Mouse (Mus musculus) forebrain, embryonic 13.5 days (tissue): Measurements from ENCODE around the gene Nrg4. TPM values are rescaled to one million over a fixed set of nuclear protein-coding genes. Genes with fewer than 3 reads are reported as not detected.

Experiments
- ATAC-seq: fragments of 200-750 bp; cut with Nextera tagmentation; 2 replicates; pipeline ENCODE4 v1.8.0; 2017
- H3K27ac ChIP-seq: fragments of 300-500 bp; sonication (generic); 2 replicates; pipeline ENCODE4 v1.5.1; 2015; ENCODE audit warnings: inconsistent platforms, mild to moderate bottlenecking, moderate library complexity
- H3K27me3 ChIP-seq: fragments of 300-500 bp; sonication (generic); 2 replicates; pipeline ENCODE4 v1.6.1; 2015; ENCODE audit warnings: mild to moderate bottlenecking, inconsistent platforms
- H3K36me3 ChIP-seq: fragments of 300-500 bp; sonication (generic); 2 replicates; pipeline ENCODE4 v1.6.1; 2015; ENCODE audit warnings: mild to moderate bottlenecking, inconsistent platforms; ENCODE audit not compliant: poor library complexity, severe bottlenecking
- H3K4me1 ChIP-seq: fragments of 300-500 bp; sonication (generic); 2 replicates; pipeline ENCODE4 v1.6.1; 2015; ENCODE audit warnings: inconsistent platforms
- H3K4me2 ChIP-seq: fragments of 300-500 bp; sonication (generic); 2 replicates; pipeline ENCODE4 v1.6.1; 2015; ENCODE audit warnings: inconsistent platforms, mild to moderate bottlenecking, moderate library complexity
- H3K4me3 ChIP-seq: fragments of 300-500 bp; sonication (generic); 2 replicates; pipeline ENCODE4 v1.5.1; 2015; ENCODE audit warnings: mild to moderate bottlenecking, inconsistent platforms
- H3K9ac ChIP-seq: fragments of 300-500 bp; sonication (generic); 2 replicates; pipeline ENCODE4 v1.6.1; 2015; ENCODE audit warnings: mild to moderate bottlenecking, inconsistent platforms
- H3K9me3 ChIP-seq: fragments of 300-500 bp; sonication (generic); replicated peaks from 2 replicates; pipeline ENCODE4 v1.6.1; 2016; ENCODE audit warnings: inconsistent platforms
- WGBS: fragments of 180-500 bp; shearing (Covaris S2); methylation state at CpG from one replicate; pipeline ENCODE4 v1.1.7; 2015; 5-methylcytosine and 5-hydroxymethylcytosine counted together
- polyA plus RNA-seq: library from polyadenylated mRNA; unstranded; fragments of >200 nt; fragmentation: Nextera tagmentation; extraction: Ambion mirVana; gene quantifications from 2 replicates; pipeline ENCODE4 v1.2.1, GENCODE M21; 2015

Nrg4 gene
- polyA plus RNA-seq = 0.93 and 1.1 TPM in 2 replicates

DNA sequence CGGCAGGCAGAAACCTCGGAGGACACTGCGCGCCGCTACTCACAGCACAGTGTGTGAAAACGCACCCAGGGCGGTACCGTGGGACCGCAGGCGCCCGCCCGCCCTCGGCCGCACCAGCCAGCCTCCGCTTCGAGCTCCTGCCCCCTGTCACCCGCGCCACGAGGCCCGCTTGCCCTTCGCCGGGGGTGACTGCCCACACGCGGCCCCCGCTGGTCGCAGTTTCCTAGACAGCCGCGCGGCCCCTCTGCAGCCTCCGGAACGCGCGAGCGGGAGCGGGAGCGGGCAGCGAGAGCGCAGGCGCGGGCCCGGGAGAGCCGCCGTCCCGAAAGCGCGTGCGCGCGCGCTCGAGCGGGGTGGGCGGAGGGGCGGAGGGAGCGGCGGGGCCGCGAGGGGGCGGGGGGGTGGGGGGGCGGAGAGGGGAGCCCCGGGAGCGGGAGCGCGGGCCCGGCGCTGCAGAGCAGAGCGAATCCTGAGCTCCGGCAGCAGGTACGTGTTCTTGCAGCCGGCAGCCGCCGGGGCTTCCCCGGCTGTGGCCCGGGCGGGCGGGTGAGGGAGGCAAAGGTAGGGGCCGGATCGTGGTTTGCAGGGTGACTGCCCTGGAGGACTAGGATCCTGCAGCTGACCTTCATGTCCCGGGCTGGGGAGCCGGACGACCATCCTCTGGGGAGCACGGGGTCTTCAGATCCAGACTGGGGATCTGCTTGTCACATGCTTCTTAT is at the start of gene Nrg4, which contains the start of gene Tmem266:
TSS of gene Nrg4 (minus strand) at position 330 of the 719 bp plus-strand sequence.
TSS of gene Tmem266 (plus strand) at position 399 of the 719 bp plus-strand sequence.
- Histone ChIP-seq H3K9ac (peak within 1 kb of the TSS; percentile 75), H3K36me3 (no peaks in the 10 kb centered on the region), H3K27me3 (peaks cover 46% of the 10 kb centered on the region), H3K27ac (0 out of 2 replicates have a peak within 1 kb of the TSS, but pooled peaks have one; percentile 15), H3K4me1 (peaks cover 7% of the 10 kb centered on the region; the same call in 1 of the 2 replicates), H3K4me3 (peak within 1 kb of the TSS; percentile 64), H3K4me2 (peak within 1 kb of the TSS; percentile 69), H3K9me3 (no peaks in the 10 kb centered on the region)
- peak; percentile 92 for ATAC-seq
- under 1% methylated on average over 58 of the region's 82 CpGs for WGBS

GRCm38 (mm10) chr9:55371908-55372307 is 45.3 kb upstream of the Nrg4 start:
- H3K36me3 ChIP-seq = no peaks in the 10 kb centered on the region
- no peak overlapping the region for H3K4me3 ChIP-seq
- no peak overlapping the region for H3K4me2 ChIP-seq
- no peaks in the 10 kb centered on the region for H3K27me3 ChIP-seq
- ATAC-seq = no peak
- no peaks in the 10 kb centered on the region for H3K9me3 ChIP-seq
- no peaks in the 10 kb centered on the region for H3K4me1 ChIP-seq
- H3K27ac ChIP-seq = no peak overlapping the region
- WGBS = 83% methylated on average over 7 of the region's 7 CpGs
- no peak overlapping the region for H3K9ac ChIP-seq

DNA sequence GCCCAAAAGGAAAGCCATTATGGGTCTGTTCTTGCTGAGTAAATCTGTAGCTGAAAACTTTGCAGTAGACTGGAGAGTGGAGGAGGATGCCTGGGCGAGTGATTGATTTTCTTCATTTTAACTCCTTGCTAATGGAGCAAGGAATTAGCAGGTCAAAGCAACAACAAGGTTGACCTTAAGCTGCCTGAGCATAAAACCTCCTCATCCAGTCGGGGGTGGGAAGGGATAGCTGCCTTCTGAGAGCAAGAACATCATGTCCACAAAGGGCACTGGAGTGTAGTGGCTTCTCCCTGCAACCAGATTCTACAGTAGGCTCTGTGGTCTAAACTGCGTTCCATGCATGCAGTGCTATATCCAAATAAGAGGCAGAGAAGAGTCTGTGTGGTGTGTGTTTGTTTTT is 41.4 kb upstream of the Nrg4 start:
- Histone ChIP-seq H3K27me3 (no peaks in the 10 kb centered on the region), H3K4me3 (no peak overlapping the region), H3K36me3 (no peaks in the 10 kb centered on the region), H3K4me2 (no peak overlapping the region), H3K9ac (no peak overlapping the region), H3K27ac (no peak overlapping the region), H3K4me1 (no peaks in the 10 kb centered on the region), H3K9me3 (no peaks in the 10 kb centered on the region)
- 59% methylated on average over 3 of the region's 3 CpGs for WGBS
- ATAC-seq = no peak

- Histone ChIP-seq H3K27me3 (no peaks in the 10 kb centered on the region), H3K36me3 (no peaks in the 10 kb centered on the region), H3K27ac (no peak overlapping the region), H3K4me2 (no peak overlapping the region), H3K4me1 (no peaks in the 10 kb centered on the region), H3K4me3 (no peak overlapping the region), H3K9me3 (no peaks in the 10 kb centered on the region), H3K9ac (no peak overlapping the region)
- no peak for ATAC-seq
Measured at GRCm38 (mm10) chr9:55363707-55364106, 37.1 kb upstream of the Nrg4 start.

GRCm38 (mm10) chr9:55361969-55362368 is 35.3 kb upstream of the Nrg4 start:
- Histone ChIP-seq H3K27me3 (no peaks in the 10 kb centered on the region), H3K4me2 (no peak overlapping the region), H3K36me3 (no peaks in the 10 kb centered on the region), H3K27ac (no peak overlapping the region), H3K4me3 (no peak overlapping the region), H3K9me3 (no peaks in the 10 kb centered on the region), H3K4me1 (no peaks in the 10 kb centered on the region), H3K9ac (no peak overlapping the region)
- 93% methylated on average over 5 of the region's 5 CpGs for WGBS
- no peak for ATAC-seq

- Histone ChIP-seq H3K9me3 (no peaks in the 10 kb centered on the region), H3K4me2 (no peak overlapping the region), H3K36me3 (no peaks in the 10 kb centered on the region), H3K4me1 (no peaks in the 10 kb centered on the region), H3K9ac (no peak overlapping the region), H3K27ac (no peak overlapping the region), H3K27me3 (no peaks in the 10 kb centered on the region), H3K4me3 (no peak overlapping the region)
- WGBS = 74% methylated on average over 7 of the region's 7 CpGs
- no peak for ATAC-seq
Measured at GRCm38 (mm10) chr9:55360861-55361260, 34.2 kb upstream of the Nrg4 start.

DNA sequence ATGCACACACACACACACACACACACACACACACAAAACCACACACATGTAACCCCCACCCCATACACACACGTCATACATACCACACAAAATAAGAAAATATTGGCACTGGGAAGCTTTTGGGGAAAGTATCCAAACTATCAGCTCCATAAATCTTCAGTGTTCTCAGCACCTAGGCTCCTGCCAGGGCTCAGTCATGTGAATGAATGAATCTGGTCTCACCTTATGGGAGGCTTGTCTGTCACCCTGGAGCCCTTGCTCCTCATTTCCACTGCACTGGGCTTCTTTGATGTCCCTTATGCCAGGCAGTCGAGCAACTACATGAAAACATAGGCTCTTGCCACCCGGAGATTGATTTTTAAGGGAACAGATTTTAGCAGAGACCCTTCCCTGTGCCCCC is 33.7 kb upstream of the Nrg4 start:
- Histone ChIP-seq H3K9me3 (no peaks in the 10 kb centered on the region), H3K9ac (no peak overlapping the region), H3K4me3 (no peak overlapping the region), H3K27me3 (no peaks in the 10 kb centered on the region), H3K36me3 (no peaks in the 10 kb centered on the region), H3K4me2 (no peak overlapping the region), H3K27ac (no peak overlapping the region), H3K4me1 (no peaks in the 10 kb centered on the region)
- WGBS = 88% methylated on average over 3 of the region's 3 CpGs
- no peak for ATAC-seq

- H3K9ac ChIP-seq = no peak overlapping the region
- WGBS = 94% methylated on average over 1 of the region's 1 CpGs
- ATAC-seq = no peak
Measured at GRCm38 (mm10) chr9:55357164-55357563, 30.5 kb upstream of the Nrg4 start.

GRCm38 (mm10) chr9:55355270-55355834 is 28.7 kb upstream of the Nrg4 start:
- WGBS = 41% methylated on average over 8 of the region's 8 CpGs
- H3K27ac ChIP-seq = no peak overlapping the region
- peaks cover 11% of the 10 kb centered on the region for H3K4me1 ChIP-seq
- H3K27me3 ChIP-seq = no peaks in the 10 kb centered on the region
- no peaks in the 10 kb centered on the region for H3K9me3 ChIP-seq
- ATAC-seq = no peak
- no peak overlapping the region for H3K4me2 ChIP-seq
- no peak overlapping the region for H3K4me3 ChIP-seq
- H3K9ac ChIP-seq = no peak overlapping the region
- no peaks in the 10 kb centered on the region for H3K36me3 ChIP-seq

More at GRCm38 (mm10) chr9:55357164-55357563, 30.5 kb upstream of the Nrg4 start:
- H3K4me2 ChIP-seq = no peak overlapping the region
- H3K4me1 ChIP-seq = peaks cover 11% of the 10 kb centered on the region
- no peak overlapping the region for H3K27ac ChIP-seq
- H3K36me3 ChIP-seq = no peaks in the 10 kb centered on the region
- H3K4me3 ChIP-seq = no peak overlapping the region
- no peaks in the 10 kb centered on the region for H3K27me3 ChIP-seq
- H3K9me3 ChIP-seq = no peaks in the 10 kb centered on the region

DNA sequence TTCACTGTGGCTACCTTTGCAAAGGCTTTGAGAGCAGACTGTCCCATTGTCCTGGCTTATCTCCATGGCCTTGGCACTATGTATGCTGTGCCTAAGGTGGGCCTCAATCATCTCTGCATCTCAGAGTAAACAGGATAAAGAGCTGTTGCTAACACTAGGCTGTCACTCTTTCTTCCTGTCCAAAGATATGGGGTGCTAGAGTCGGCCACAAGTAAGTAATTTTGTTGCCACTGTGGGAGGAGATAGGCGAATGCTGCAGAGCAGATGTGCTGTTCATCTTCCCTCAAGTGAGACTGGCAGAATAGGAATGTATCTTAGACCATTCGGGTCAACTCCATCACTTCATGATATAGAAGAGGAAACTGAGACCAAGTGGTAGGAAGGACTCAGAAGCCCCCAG is 28.0 kb upstream of the Nrg4 start:
- Histone ChIP-seq H3K36me3 (no peaks in the 10 kb centered on the region), H3K4me2 (no peak overlapping the region)
- WGBS = 87% methylated on average over 3 of the region's 3 CpGs

GRCm38 (mm10) chr9:55348664-55349063 is 22.0 kb upstream of the Nrg4 start:
- WGBS = 82% methylated on average over 3 of the region's 3 CpGs
- Histone ChIP-seq H3K4me1 (no peaks in the 10 kb centered on the region), H3K27ac (no peak overlapping the region), H3K36me3 (no peaks in the 10 kb centered on the region), H3K4me3 (no peak overlapping the region), H3K27me3 (no peaks in the 10 kb centered on the region), H3K4me2 (no peak overlapping the region), H3K9ac (no peak overlapping the region), H3K9me3 (no peaks in the 10 kb centered on the region)
- ATAC-seq = no peak

More for the DNA sequence above, 28.0 kb upstream of the Nrg4 start:
- no peak for ATAC-seq
- H3K4me3 ChIP-seq = no peak overlapping the region
- H3K4me1 ChIP-seq = peaks cover 11% of the 10 kb centered on the region
- H3K9ac ChIP-seq = no peak overlapping the region
- H3K27ac ChIP-seq = no peak overlapping the region
- no peaks in the 10 kb centered on the region for H3K27me3 ChIP-seq
- H3K9me3 ChIP-seq = no peaks in the 10 kb centered on the region

DNA sequence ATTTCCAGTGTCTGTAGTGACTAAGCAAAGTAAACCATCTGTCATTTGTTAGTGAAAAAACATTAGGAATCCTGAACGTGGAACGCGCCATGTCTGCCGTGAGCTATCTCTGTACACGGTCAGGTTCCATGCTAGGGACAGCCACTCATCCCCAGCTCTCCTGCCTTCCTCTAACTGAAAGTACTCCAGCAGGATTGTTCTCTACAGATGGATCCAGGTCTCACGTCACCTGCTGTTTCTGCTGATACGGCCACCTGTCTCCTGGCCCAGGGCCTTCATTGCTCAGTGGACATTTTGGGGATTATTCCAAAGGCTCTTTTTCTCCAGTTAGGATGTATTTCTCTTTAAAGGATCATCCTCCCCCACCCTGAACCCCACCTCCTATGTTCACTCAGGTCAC is 18.7 kb upstream of the Nrg4 start:
- ATAC-seq = no peak
- Histone ChIP-seq H3K4me2 (no peak overlapping the region), H3K4me3 (no peak overlapping the region), H3K9ac (no peak overlapping the region), H3K36me3 (no peaks in the 10 kb centered on the region), H3K4me1 (no peaks in the 10 kb centered on the region), H3K9me3 (no peaks in the 10 kb centered on the region), H3K27me3 (no peaks in the 10 kb centered on the region), H3K27ac (no peak overlapping the region)
- 95% methylated on average over 7 of the region's 7 CpGs for WGBS
